Mouse (Mus musculus) olfactory bulb, adult 2 months (tissue): Measurements from ENCODE around the gene Spocd1. TPM values are rescaled to one million over a fixed set of nuclear protein-coding genes. Genes with fewer than 3 reads are reported as not detected.

Source experiments
- H3K27ac ChIP-seq: fragments of 200-500 bp; 2 replicates; pipeline ENCODE4 v1.5.1; 2012; ENCODE audit warnings: low read depth, low read length; ENCODE audit not compliant: insufficient read depth
- H3K4me1 ChIP-seq: fragments of 200-500 bp; 2 replicates; pipeline ENCODE4 v1.6.1; 2012; ENCODE audit warnings: low read length; ENCODE audit not compliant: control insufficient read depth, insufficient read depth
- H3K4me3 ChIP-seq: fragments of 200-500 bp; 2 replicates; pipeline ENCODE4 v1.5.1; 2012; ENCODE audit warnings: mild to moderate bottlenecking, low read depth, low read length, moderate library complexity; ENCODE audit not compliant: insufficient read depth
- CTCF ChIP-seq: fragments of 200-500 bp; IDR thresholded peaks from 2 replicates; pipeline ENCODE4 v1.5.1; 2012; ENCODE audit warnings: low read depth, mild to moderate bottlenecking, low read length, moderate library complexity; ENCODE audit not compliant: insufficient read depth
- POLR2A ChIP-seq: fragments of 200-500 bp; IDR thresholded peaks from 2 replicates; pipeline ENCODE4 v1.6.1; 2012; ENCODE audit warnings: mild to moderate bottlenecking, low read depth, low read length, moderate library complexity; ENCODE audit not compliant: insufficient read depth
- WGBS: fragments of 180-500 bp; shearing (Covaris S2); methylation state at CpG from one replicate; pipeline ENCODE4 v1.1.7; 2018; 5-methylcytosine and 5-hydroxymethylcytosine counted together
- polyA plus RNA-seq: library from polyadenylated mRNA; stranded (reverse); fragments of >200 nt; gene quantifications from 2 replicates; pipeline ENCODE4 v1.2.4, GENCODE M21; 2012; ENCODE audit warnings: low replicate concordance; ENCODE audit not compliant: missing spikeins, insufficient read depth, insufficient read length

Spocd1 gene
- polyA plus RNA-seq, 1 experiment: not detected

DNA sequence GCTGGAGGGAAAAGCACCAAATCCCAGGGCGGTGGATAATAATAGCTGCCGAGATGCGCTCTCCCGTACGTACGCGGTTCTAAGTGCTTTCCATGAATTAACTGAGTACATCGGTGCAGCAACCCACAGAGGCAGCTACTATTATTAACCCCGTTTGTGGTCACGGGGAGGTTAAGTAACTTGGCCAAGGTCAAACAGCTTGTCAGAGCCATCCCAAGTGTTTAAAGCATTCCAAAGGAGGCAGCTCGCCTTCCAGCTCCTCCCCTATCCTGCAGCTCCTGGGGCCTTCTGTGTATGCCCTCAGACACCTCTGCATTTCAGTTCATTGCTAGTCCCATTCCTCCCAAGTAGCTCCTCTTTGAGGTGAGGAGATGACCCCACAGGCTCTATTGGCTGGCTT, 36.2 kb downstream of the Spocd1 start:
- WGBS: 17% methylated on average over 11 of the region's 11 CpGs
- H3K4me3 ChIP-seq: no peak overlapping the region
- TF ChIP-seq POLR2A (no peak), CTCF (no peak)
- peaks cover 49% of the 10 kb centered on the region for H3K4me1 ChIP-seq
- H3K27ac ChIP-seq: peak overlapping the region; percentile 64

DNA sequence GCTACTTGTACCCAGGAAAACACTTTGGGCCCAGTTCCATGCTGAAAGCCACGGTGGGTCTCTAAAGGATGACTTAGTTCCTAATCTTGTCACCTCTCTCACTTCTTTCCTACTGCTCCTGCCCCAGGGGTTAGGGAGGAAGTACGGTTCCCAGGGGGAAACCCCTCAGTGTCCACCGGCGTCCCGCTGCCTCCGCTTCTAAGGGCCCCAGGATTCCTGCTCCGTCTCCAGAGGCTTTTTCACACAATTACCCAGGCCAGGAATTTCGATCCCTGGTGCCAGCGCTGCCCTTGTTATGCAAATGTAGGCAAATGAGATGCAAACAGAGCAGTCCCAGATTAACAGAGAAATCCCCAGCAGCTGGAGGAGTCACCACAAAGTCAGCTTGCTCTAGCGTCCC, 37.2 kb downstream of the Spocd1 start:
- Histone ChIP-seq H3K4me1 (peaks cover 46% of the 10 kb centered on the region), H3K27ac (peak overlapping the region; percentile 97; the same call in 1 of the 2 replicates), H3K4me3 (no peak overlapping the region)
- 26% methylated on average over 10 of the region's 10 CpGs for WGBS
- no peak for TF ChIP-seq POLR2A
- TF ChIP-seq CTCF: no peak

DNA sequence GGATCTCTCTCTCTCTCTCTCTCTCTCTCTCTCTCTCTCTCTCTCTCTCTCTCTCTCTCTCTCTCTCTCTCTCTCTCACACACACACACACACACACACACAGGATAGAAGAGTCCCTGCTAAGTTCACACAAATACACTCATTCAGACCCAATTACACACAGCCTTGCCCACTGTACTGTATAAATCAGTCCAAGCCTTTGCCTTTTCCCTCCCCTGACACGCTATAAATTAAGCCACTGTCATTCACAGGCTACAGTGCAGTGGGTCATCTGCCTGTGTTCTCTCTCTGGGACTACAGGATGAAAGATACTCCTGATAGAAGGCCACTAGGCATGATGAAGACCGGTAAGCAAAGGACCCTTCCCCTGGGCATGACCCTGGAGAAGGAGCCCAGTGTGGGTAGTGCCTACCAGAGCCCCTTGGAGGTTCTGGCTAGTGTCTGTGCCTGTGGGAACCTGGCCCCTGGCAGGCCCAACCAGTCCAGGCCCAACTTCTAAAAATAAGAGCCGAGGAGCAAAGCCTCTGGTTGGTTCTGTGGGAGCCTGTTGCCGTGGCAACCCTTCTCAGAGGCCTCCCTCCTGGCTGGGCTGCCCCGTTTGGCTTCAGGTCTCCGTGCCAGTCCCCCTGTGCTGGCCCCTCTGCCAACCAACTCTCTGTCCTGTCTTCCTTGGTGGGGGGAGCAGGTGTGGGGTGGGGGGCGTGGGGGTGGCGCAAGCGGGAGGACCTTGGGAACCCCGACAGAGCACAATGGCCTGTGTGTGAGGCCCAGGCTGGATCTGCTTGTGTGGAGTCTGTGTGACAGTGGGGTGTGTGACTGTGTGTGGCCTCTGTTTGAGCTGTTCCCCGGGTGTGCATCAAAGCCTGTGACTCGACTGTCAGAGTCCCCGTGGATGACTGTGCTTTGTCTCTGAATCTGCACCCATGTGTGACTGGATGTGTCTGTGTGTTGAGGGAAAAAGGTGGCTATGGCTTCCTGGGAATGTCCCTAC, 38.3 kb downstream of the Spocd1 start:
- H3K4me1 ChIP-seq: peaks cover 49% of the 10 kb centered on the region
- TF ChIP-seq CTCF (no peak), POLR2A (no peak)
- peak overlapping the region; percentile 97 for H3K27ac ChIP-seq
- WGBS: 16% methylated on average over 13 of the region's 13 CpGs
- no peak overlapping the region for H3K4me3 ChIP-seq

DNA sequence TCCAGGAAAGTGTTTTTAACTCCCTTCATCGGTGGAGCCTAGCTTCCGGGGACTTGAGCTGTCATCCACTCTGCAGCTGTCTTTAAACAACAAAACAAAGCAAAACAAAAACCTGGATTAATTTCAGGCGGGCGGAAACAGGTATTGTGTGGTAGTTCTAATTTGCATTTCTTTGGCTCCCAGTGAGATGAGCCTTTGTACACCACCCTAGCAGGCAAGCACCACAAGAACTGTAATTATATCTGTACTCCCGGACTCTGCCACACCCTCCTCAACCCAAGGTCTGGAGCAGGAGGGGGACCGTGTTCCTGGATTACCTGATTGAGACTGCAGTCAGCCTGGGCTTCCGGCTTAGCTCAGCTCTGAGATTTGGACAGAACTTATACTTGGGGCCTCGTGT, 41.1 kb downstream of the Spocd1 start:
- H3K4me3 ChIP-seq: no peak overlapping the region
- 54% methylated on average over 8 of the region's 8 CpGs for WGBS
- H3K27ac ChIP-seq: no peak overlapping the region
- H3K4me1 ChIP-seq: peaks cover 47% of the 10 kb centered on the region
- no peak for TF ChIP-seq CTCF
- no peak for TF ChIP-seq POLR2A

DNA sequence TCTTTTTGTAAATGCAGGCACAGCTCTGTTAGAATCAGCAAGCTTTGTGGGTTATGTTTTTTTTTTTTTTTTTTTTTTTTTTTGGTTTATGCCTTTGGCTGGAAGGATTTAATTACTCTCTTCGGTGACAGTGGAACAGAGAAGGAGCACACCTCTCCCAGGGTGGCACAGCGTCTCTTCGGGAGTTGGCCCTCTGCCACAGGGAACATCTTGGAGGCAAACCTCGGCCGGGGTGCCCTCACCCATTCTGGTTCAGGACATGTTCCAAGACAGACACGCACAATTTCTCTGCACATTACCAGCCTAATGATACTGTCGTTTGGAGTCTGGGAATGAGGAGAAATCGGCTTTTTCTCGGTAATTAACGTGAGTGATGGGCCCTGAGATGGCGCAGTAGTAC, 41.8 kb downstream of the Spocd1 start:
- Histone ChIP-seq H3K27ac (no peak overlapping the region), H3K4me3 (no peak overlapping the region), H3K4me1 (peaks cover 40% of the 10 kb centered on the region)
- no peak for TF ChIP-seq POLR2A
- no peak for TF ChIP-seq CTCF
- 40% methylated on average over 11 of the region's 11 CpGs for WGBS

DNA sequence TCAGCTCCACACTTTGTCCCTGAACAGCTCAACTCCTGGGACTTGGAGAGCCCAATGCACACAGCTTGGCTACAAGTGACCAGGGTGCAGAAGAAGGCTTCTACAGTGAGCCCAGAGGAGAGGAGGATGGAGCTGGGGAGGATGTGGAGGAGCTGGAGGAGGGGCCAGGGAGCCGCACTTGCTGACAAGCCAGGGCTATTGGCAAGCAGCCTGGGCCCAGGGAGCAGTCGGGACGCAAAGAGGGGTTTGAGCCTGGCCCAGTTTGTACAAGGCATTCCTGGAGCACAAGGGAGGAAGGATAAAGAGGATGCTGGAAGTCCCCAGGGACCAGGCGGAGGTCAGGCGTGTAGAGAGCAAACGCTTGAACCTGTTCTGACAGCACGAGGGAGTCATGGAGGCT, 42.9 kb downstream of the Spocd1 start:
- WGBS: 50% methylated on average over 7 of the region's 7 CpGs
- Histone ChIP-seq H3K4me1 (peaks cover 34% of the 10 kb centered on the region), H3K4me3 (no peak overlapping the region), H3K27ac (no peak overlapping the region)
- no peak for TF ChIP-seq CTCF
- TF ChIP-seq POLR2A: no peak

DNA sequence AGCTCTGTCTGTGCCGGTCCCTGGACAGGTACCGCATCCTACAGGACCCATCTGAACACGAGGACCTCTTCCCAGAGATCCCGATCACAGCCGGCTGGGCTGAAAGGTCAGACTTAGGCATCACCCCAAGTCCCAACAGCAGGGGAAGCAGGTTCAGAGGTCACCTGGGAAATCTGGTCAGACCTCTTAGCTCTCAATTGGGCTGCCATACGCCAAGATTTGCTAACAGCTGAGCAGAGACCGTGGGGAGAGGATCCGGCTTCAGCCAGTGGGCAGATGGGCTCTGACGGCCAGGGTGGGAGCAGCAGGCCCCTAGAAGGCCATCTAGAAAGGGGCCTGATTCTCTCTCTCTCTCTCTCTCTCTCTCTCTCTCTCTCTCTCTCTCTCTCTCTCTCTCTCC, 45.2 kb downstream of the Spocd1 start:
- Histone ChIP-seq H3K4me1 (peaks cover 35% of the 10 kb centered on the region), H3K27ac (no peak overlapping the region), H3K4me3 (no peak overlapping the region)
- 76% methylated on average over 9 of the region's 9 CpGs for WGBS
- no peak for TF ChIP-seq POLR2A
- TF ChIP-seq CTCF: no peak

DNA sequence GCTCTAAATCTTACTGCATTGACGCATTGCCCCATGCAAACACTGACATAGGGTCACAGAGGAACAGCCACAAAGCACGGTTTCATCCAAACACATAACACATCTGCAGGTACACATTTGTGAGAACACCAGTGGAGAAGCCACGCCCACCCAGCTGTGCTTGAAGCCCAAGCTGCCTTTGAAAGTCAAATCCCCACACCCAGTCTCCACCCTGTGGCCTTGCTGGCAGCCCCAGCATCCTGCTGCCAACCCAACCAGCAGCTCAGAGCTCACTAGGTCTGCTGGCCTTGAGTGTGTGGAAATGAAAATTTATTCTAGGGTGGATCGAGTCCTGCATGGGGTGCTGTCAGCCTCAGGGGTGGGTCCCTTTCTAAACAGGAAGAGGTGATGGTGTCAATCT, 48.2 kb downstream of the Spocd1 start:
- TF ChIP-seq CTCF: no peak
- TF ChIP-seq POLR2A: no peak
- Histone ChIP-seq H3K27ac (no peak overlapping the region), H3K4me3 (no peak overlapping the region), H3K4me1 (peaks cover 38% of the 10 kb centered on the region)
- WGBS: 81% methylated on average over 4 of the region's 4 CpGs

DNA sequence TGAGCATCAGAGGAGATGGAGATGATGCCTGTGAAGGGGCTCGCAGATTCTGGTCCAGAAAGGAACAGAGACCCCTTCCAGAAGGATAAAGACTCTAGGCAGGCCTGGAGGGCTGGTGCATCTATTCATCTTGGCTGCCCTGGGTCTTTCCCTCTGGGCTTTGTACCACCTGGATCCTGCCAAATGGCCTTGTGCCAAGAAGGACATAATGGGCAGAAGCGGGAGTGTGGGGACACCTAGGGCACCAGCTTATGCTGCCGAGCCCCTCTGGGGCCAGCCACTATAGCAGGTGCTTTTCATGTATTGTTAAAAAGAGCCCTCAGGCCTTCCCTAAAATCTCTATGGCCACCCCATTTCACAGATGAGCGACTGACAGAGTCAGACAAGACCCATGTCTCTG, 49.2 kb downstream of the Spocd1 start:
- H3K4me3 ChIP-seq: no peak overlapping the region
- H3K4me1 ChIP-seq: peaks cover 40% of the 10 kb centered on the region
- 63% methylated on average over 4 of the region's 4 CpGs for WGBS
- no peak overlapping the region for H3K27ac ChIP-seq
- TF ChIP-seq CTCF: no peak
